Mouse (Mus musculus) E14TG2a.4 (cell line): ENCODE results near the gene Med13l.

Experiments
- H3K27me3 ChIP-seq: 2 replicates; pipeline ENCODE4 v1.6.1; 2014; ENCODE audit warnings: low read length, control low read depth; ENCODE audit not compliant: insufficient read depth
- H3K36me3 ChIP-seq: 2 replicates; pipeline ENCODE4 v1.6.1; 2014; ENCODE audit warnings: low read length, control low read depth; ENCODE audit not compliant: insufficient read depth
- H3K4me1 ChIP-seq: replicated peaks from 2 replicates; pipeline ENCODE4 v1.6.1; 2014; ENCODE audit warnings: low read depth, low read length, control low read depth
- H3K4me3 ChIP-seq: replicated peaks from 2 replicates; pipeline ENCODE4 v1.5.1; 2014; ENCODE audit warnings: mild to moderate bottlenecking, low read length
- H3K9me3 ChIP-seq: 2 replicates; pipeline ENCODE4 v1.6.1; 2014; ENCODE audit warnings: low read length, control low read depth
- CTCF ChIP-seq: conservative IDR thresholded peaks from 2 replicates; pipeline ENCODE4 v1.5.1; 2014; ENCODE audit warnings: low read length
- NANOG ChIP-seq: IDR thresholded peaks from 2 replicates; pipeline ENCODE4 v1.6.1; 2014; ENCODE audit warnings: borderline replicate concordance, low read length, mixed read lengths
- POU5F1 ChIP-seq: IDR thresholded peaks from 2 replicates; pipeline ENCODE4 v1.6.1; 2014; ENCODE audit warnings: low read length, borderline replicate concordance

Med13l gene

DNA sequence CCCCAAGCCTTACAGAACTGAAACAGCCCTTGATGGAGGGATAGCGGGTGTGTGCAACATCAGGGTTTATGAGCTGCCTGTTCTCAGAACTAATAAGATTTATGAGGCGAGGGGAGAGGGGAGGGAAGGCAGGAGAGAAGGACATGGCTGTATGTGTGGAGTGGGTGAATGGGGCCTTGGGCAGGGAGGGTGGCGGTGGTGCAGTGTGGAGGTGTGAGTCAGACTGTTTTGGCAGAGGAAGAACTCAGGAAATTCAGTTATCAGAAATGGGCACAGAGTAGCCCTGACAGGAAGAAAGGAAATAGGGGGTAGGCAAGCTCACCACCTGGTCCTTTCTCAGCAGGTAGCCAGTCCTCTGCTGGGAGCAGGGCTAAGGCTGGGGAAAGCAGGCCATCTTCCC, 13.8 kb downstream of the Med13l start:
- H3K4me3 ChIP-seq, result peak overlapping the region; percentile 43
- no peaks in the 10 kb centered on the region for H3K27me3 ChIP-seq
- H3K36me3 ChIP-seq, result peaks cover 5% of the 10 kb centered on the region; the same call in 1 of the 2 replicates
- TF ChIP-seq NANOG (no peak), POU5F1 (no peak), CTCF (no peak)
- H3K4me1 ChIP-seq, result peaks cover 93% of the 10 kb centered on the region
- H3K9me3 ChIP-seq, result no peaks in the 10 kb centered on the region

DNA sequence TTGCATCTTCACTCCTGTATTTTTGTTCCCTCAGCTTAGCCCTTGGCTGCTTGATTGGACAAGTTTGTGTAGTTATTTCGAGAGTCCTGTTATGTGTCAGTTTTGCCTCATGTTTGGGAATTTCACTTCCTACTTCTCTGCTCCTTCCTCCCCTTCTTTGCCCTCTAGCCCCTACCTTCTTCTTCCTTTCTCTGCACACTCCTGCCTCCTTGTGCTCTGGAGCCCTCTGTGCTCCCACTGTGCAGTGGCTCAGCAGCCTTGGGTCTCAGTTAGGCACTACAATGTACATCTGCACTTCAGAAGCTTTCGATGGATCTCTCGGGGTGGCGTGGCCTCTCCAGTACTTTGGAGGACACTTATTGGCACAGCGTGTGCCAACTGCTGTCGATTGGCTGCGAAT, 14.5 kb downstream of the Med13l start:
- peaks cover 5% of the 10 kb centered on the region; the same call in 1 of the 2 replicates for H3K36me3 ChIP-seq
- H3K4me3 ChIP-seq, result 0 out of 2 replicates have a peak overlapping the region, but pooled peaks have one; percentile 43
- H3K9me3 ChIP-seq, result no peaks in the 10 kb centered on the region
- peaks cover 91% of the 10 kb centered on the region for H3K4me1 ChIP-seq
- TF ChIP-seq POU5F1 (no peak), CTCF (no peak), NANOG (peak; percentile 82)
- H3K27me3 ChIP-seq, result no peaks in the 10 kb centered on the region

DNA sequence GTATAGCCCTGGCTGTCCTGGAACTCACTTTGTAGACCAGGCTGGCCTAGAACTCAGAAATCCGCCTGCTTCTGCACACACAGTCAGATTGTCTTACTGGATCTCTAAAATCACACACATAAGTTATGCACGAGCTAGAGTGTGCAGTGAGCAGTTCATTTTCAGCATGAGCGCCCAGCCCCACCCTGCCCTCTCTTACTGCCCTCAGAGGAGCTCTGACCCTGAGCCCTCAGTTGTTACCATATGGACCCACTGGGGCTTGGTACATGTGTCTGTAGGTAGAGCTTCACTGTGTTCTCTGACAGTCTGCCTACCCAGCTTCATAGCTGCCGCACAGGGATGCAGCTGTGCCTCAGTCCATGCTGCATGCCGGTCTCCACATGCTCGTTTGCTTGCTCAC, 15.4 kb downstream of the Med13l start:
- Histone ChIP-seq H3K9me3 (no peaks in the 10 kb centered on the region), H3K27me3 (no peaks in the 10 kb centered on the region), H3K4me1 (peaks cover 83% of the 10 kb centered on the region), H3K4me3 (no peak overlapping the region), H3K36me3 (peaks cover 5% of the 10 kb centered on the region; the same call in 1 of the 2 replicates)
- TF ChIP-seq CTCF, result no peak
- no peak for TF ChIP-seq POU5F1
- no peak for TF ChIP-seq NANOG

DNA sequence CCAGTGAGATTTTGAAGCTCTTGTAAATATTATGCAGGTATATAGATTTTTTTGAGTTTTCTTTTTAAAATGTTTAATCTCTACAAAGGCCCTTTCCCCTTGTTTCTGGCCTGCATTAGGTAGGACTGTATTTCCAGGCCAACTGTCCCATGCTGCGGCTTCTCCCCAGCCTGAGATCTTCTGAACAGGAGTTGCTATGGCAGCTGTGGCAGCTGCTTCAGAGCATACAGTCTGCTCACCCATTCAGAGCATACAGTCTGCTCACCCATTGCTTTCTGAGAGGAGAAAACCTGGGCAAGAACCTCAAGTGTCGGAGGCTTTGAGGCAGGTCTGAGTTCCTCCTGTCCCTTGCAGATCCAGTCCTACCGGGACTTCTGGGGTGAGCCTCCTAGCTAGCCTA, 16.3 kb downstream of the Med13l start:
- H3K4me3 ChIP-seq, result no peak overlapping the region
- no peaks in the 10 kb centered on the region for H3K27me3 ChIP-seq
- H3K4me1 ChIP-seq, result peaks cover 81% of the 10 kb centered on the region
- no peaks in the 10 kb centered on the region for H3K9me3 ChIP-seq
- TF ChIP-seq NANOG, result no peak
- TF ChIP-seq CTCF, result no peak
- TF ChIP-seq POU5F1, result no peak
- H3K36me3 ChIP-seq, result peaks cover 5% of the 10 kb centered on the region; the same call in 1 of the 2 replicates

DNA sequence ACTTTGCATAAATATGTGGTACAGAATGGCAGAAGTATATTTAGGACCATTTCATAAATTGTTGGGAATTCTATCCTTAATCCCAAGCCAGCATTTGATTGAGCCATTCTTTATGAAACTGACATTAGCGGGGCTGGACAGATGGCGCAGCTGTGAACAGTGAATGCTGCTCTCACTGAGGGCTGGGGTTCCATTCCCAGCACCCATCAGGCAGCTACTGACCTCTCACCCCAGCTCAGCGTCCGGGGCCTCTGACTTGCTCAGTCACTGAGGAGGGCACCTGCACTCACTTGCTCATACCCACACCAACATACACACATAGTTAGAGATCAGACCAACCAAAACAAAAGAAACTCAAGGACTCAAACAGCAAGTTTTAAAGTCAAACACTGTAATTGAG, 24.9 kb downstream of the Med13l start:
- Histone ChIP-seq H3K36me3 (peaks cover 6% of the 10 kb centered on the region; the same call in 1 of the 2 replicates), H3K9me3 (no peaks in the 10 kb centered on the region), H3K4me3 (no peak overlapping the region), H3K4me1 (peaks cover 77% of the 10 kb centered on the region), H3K27me3 (no peaks in the 10 kb centered on the region)
- no peak for TF ChIP-seq NANOG
- TF ChIP-seq CTCF, result no peak
- TF ChIP-seq POU5F1, result no peak

DNA sequence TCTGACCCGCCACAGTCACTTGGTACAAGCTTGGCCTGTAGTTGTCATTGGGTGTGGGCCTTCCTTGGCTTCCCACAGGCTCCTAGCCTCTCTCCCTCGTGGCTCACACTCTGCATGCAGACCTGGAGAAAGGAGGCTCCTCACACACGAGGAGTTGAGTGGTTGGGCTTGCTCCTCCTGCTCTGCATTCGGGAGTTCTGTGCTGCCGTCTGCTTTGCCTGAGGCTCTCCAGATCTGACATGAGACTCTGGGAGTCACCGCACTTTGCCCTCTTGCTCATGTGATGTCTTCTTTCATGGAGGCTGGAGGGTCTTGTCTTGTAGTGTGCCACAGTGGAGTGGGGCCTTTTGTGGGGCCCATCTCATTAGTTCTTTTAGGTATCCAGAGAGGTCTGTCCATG, 26.1 kb downstream of the Med13l start:
- no peaks in the 10 kb centered on the region for H3K27me3 ChIP-seq
- H3K4me1 ChIP-seq, result peaks cover 85% of the 10 kb centered on the region
- no peaks in the 10 kb centered on the region for H3K9me3 ChIP-seq
- H3K4me3 ChIP-seq, result no peak overlapping the region
- H3K36me3 ChIP-seq, result peaks cover 6% of the 10 kb centered on the region; the same call in 1 of the 2 replicates
- no peak for TF ChIP-seq NANOG

DNA sequence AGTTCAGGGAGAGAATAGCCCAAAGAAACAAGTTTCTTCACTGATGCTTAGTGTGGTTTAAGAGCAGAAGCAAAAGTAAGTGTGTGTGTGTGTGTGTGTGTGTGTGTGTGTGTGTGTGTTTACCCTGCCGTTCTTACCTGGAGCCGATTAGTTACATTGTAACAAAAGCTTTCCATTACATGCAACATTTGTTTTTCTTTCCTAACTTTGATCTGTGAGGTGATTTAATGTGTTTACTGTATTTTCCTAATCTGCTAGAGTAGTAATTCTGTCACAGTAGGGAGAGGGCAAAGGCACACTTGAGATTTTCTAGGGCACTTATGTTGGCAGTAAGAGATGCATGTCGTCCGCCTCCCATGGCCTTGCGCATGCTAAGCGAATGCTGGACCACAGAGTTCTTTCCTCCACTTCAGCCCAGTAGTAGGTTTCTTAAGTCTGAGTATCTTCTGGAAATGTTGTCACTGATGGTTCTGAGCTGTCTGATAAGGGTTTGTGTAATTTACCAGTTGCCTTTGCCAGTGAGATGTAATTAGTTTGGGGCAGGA, 28.0 kb downstream of the Med13l start:
- Histone ChIP-seq H3K4me1 (peaks cover 86% of the 10 kb centered on the region), H3K9me3 (no peaks in the 10 kb centered on the region), H3K4me3 (no peak overlapping the region), H3K27me3 (no peaks in the 10 kb centered on the region), H3K36me3 (peaks cover 10% of the 10 kb centered on the region; the same call in 1 of the 2 replicates)
- no peak for TF ChIP-seq NANOG
- TF ChIP-seq CTCF, result no peak
- no peak for TF ChIP-seq POU5F1

DNA sequence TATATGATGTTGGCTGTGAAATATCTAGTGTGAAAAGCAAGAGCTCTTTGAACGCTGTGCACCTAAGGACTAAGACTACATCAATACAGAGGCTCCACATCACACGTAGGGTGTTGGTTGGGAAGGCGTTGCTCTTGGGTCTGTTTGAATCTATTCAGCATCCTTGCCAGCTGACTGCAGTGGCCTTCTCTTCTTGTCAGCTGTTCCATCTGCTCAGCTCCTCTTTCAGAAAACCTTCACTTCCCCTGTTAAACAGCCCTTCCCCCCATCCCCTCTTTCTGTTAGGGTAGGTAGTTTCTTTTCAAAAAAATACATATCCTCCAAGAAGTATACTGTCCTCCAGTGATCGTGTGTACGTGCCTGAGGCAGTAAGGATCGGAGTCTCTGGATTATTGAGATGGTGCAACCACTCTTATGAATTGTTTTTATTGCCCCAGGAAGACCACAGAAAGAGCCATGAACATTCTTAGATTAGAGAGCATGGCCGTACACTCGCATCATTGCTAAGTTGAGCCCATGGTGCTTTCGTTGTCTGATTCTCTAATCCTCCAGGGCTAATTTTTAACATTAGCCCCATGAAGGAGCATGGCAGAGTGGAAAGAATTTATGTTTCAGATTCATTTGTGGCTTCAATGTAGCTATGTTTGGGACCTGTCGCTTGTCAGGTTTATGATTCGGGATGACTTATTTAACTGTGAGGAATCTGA, 28.9 kb downstream of the Med13l start:
- TF ChIP-seq NANOG (no peak), POU5F1 (no peak), CTCF (no peak)
- Histone ChIP-seq H3K27me3 (no peaks in the 10 kb centered on the region), H3K4me1 (peaks cover 85% of the 10 kb centered on the region), H3K4me3 (no peak overlapping the region), H3K36me3 (peaks cover 13% of the 10 kb centered on the region; the same call in 1 of the 2 replicates), H3K9me3 (no peaks in the 10 kb centered on the region)
